Mouse (Mus musculus): ENCODE results near the gene Nampt. TPM values are rescaled to one million over a fixed set of nuclear protein-coding genes. Genes with fewer than 3 reads are reported as not detected.

The Nampt gene
- 10 to 100 TPM; 48.1 to 48.9 TPM for total RNA-seq (2021)
- long read RNA-seq, full-length matches to known transcripts, result 29 of 41 reads
- long read RNA-seq, partial matches to known transcripts, result 4 of 41 reads
- long read RNA-seq, other reads (novel, unspliced or antisense), result 8 of 41 reads

DNA sequence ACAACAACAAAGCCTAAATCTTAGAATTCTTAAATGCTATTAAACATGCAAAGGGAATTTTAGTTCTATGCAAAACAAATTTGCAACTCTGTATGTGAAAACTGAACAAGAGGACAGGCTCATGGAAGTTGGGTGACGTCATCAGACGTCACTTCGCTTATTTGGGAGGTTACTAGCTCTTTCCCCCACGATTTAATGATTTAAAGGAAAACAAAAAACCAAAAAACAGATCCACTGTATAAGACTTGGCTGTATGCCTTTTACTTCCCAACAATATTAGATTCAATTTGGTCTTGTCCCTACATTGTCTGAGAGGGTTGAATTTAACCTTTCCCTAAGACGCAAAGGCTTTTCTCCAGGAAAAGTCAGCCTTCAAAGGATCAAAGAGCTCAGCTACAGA, at the start of gene Nampt:
Nampt (plus strand) TSS at position 130 of the 400 bp plus-strand sequence.
- DNase-seq (ENCODE audit: low spot score in 2 of 2), result no peak

DNA sequence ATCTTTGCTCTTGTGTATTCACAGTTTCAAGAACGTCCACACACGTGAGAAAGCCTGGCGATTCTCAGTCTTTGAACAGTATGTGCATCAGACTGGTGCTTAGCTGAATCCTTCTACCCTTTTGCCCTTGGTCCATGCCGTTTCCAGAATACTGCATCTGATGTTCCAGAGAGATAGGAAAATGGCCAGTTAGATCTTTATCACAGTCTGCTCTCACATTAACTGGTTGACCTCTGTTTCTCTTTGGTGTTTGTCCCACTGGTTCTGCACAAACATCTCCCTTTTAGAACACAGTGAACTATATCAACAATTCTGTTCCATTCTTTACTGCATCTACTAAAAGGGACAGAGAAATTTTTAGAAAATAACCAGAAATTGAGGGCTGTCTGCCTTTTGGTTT, 48.6 kb upstream of the Nampt start:
- DNase-seq (ENCODE audit: low spot score in 2 of 2), result no peak

DNA sequence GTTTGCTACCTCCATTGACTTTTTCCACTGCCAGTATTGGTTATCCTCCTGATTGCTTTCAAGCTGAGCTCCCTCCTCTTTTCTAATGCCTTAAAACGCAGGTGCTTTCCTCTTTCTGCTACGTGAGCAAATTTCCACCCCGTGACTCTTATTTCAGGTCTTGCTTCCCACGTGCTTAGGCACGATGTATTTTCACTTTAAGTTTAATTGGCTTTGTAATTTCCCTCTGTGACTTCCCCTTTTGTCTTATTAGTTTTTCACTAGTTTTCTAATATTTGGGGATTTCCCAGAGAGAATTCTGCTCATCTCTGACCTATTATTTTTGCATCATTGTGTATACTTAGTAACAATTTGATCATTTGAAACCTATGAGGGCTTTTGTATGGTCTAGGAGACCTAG, 44.8 kb upstream of the Nampt start:
- DNase-seq (ENCODE audit: low spot score in 2 of 2), result no peak

DNA sequence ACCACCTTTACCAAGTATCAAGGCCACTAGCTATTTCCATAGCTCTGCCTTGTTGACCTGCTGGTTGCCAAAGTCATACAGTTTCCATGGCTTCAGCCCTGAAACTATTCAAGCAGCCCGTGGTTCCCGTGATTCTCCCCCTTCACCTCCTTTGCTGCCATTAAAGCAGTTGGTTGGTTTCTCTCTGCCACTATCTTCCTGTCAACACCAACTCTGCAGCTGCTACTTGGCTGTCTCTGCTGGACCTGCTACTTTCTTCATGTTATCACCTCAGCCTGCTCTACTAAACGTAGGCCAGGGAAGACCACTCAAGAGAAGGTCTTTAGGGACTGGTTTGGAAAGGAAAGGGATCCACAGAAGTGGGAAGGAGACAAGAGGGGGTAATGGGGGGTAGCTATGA, 30.3 kb upstream of the Nampt start:
- no peak for DNase-seq (ENCODE audit: low spot score in 2 of 2)

DNA sequence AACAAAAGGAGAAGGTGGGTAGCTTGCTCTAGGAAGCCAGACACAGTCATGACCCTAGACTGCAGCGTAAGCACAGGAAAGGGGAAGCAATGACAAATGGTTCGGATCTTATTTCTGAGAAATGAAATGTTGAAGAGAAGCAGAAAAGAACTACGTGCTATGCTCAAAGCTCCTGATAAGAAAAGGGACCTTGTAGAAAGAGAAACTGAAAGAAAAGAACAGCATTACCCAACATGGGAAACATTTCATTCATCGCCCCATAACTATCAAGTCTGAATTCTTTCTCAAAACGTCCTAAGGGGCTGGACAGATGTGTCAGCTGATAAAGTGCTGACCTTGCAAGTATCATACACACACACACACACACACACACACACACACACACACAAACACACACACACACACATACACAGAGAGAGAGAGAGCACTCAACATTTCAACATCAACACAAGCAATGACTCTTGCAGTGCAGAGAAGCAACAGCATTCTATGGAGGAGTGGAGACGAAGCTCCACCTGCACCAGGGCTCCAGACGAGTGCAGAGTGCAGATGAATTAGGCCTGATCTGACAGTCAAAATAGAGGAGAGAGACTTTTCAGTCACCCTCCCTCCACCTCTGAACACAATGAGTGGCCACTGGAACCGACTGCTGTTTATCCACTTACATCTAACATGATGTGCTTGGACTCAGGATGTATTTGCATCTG, 23.4 kb upstream of the Nampt start:
- no peak for DNase-seq (ENCODE audit: low spot score in 2 of 2)

DNA sequence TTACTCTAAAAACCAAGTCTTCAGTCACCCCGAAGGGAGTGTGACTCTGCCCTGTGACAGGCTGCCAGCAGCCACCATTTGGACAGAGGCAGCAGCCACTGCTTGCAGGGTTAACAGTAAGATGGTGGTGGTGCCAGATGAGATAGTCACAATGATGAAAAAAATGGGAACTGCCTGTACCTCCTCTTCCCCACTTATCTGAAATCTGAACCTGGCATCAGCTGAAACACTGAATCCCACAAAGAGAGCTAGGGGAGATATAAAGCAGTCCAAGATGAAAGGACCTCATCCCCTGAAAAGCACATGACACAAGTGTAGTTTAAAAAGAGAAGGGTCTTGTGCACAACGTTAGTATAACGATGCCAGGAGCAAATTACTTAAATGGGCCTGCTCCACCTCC, 21.9 kb upstream of the Nampt start:
- DNase-seq (ENCODE audit: low spot score in 2 of 2), result no peak

DNA sequence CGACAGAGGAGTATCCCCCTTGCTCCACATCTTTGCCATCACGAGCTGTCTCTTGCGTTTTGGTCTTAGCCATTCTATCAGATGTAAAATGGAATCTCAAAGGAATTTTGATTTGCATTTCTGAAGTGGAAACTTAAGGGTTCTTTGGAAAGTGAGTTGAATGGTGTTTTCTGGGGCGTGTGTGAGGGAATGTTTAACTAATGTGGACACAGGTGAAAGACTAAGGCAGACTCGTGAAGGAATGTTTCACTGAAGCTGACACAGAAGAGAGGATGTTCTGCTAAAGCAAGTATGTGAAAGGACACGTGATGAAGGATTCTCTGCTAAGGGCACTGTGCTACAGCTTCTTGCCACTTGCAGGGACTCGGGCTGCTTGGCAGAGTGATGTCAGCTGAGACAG, 18.3 kb upstream of the Nampt start:
- DNase-seq (ENCODE audit: low spot score in 2 of 2), result no peak

DNA sequence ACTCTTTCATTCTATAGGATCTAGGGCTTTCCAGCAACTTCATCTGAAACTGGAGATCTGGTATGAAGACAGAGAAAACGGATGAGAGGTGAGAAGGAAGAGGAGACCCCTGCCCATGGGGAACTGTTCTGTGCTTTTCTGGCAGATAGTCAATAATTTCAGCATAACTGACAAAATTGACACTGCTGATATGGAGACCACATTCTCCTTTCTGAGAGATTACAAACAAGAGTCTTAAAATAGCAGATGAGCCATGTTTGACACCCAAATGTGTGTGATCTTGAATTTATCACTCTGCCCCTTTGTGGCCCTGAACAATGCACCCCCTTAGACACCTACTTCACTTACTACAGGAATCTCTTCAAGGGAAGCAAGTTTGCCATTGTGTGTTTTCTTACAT, 13.8 kb upstream of the Nampt start:
- DNase-seq (ENCODE audit: low spot score in 2 of 2), result no peak

DNA sequence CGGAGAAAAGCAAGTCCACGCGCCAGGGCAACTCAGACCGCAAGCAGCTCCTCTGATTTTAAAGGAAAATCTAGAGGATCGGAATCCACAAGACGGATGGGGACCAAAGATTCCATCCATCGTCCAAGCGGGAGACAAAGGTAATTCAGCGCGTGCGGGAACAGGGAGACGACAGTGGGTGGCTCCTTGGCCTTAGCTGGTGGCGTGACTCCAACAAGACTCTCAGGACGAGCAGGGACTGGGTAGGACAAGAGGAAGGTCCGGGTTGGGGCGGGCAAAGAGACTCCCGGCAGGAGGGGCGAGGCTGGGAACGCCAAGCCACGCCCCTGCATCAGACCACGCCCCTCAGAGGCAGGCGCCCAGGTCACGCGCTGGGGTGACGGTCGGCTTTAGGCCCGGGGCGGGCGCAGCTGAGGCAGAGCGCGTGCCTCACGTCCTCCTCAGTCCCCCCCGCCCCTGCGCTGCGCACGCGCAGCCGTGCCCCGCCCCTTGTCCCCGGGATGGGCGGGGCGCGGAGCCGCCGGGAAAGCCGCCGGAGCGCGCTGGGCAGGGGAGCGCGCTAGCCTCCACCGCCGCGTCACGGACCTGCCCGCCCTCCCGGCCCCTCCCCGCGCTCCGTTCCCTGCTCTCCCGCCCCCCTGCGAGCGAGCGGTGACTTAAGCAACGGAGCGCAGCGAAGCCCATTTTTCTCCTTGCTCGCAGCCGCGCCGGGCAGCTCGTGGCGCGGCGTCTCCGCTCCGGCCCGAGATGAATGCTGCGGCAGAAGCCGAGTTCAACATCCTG, 669 bp downstream of the Nampt start:
- DNase-seq (ENCODE audit: low spot score in 2 of 2), result peak; percentile 97 to 98

DNA sequence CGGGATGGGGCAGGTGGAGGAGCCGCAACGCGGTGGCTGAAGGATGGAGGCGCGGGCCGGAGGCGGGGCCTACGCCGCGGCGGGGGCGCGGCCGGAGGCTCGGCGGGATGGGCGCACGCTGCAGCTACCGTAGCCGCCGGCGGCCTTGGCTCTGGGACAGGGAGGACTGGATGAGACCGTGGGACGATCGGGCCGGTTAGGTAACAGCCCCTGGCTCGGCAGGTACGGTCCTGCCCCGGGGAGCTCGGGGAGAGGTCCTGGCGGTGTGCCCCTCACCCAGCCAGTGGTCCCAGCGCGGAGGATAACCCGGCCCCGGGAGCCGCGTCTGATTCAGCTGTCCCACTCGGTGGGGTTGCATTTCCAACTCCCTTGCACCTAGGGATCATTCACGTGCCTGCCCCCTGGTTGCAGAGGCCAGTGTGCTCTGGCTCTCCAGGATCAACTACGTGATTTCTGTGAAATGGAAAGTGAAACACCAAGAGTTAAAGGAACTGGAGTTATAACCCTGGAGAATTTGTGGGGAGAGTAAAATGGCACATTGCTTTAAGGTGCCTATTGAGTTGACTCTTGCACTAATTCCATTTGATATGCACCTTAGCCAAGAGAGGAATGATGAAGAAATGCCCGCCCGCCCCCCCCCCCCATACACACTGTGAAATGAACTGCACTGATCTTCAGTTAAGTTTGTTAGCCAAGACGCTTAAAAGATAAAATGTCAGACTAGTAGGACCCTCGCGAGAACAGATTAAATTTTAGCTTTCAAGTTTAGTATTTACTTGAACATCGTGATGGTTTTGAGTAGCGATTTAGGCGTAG, 1.6 kb downstream of the Nampt start:
- peak; percentile 63 to 73 for DNase-seq (ENCODE audit: low spot score in 2 of 2)

DNA sequence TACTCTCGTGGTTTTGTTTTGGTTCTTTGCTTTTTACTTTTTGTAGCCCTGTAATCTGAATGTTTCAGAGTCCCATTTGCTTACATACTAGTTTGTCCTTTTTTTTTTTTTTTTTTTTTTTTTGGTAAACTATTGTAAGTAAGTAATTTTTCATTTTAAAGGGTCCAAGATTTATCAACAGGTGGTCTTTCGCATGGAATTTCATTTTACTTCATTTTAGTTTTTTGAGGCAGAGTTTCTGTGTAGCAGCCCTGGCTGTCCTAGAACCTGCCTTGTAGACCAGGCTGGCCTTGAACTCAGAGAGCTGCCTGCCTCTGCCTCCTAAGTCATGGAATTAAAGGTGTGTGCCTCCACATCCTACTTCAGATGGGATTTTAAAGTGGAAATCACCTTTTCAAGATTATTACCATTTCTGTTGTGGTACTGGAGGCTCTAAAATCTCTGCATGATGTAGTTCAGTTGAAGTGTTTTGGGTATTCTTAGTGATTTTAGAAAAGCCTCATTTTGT, 2.2 kb downstream of the Nampt start:
- no peak for DNase-seq (ENCODE audit: low spot score in 2 of 2)

DNA sequence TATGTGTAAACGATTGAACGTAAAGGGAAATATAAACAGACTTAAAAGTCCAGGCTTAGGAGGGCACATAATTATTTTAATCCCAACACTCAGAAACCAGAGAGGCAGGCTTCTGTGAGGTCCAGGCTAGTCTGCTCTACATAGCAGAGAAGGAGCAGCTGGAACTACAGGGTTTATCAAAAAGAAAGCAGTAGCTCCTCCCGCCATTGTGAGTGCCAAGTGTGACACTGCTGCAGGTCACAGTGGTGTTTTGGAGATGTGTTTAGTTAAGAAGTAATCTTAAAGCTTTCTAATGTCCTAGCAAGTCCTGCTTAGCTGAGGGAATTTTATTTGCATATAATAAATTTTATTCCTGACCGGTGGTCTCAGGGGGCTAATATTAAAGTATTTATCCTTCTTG, 2.7 kb downstream of the Nampt start:
- no peak for DNase-seq (ENCODE audit: low spot score in 2 of 2)

DNA sequence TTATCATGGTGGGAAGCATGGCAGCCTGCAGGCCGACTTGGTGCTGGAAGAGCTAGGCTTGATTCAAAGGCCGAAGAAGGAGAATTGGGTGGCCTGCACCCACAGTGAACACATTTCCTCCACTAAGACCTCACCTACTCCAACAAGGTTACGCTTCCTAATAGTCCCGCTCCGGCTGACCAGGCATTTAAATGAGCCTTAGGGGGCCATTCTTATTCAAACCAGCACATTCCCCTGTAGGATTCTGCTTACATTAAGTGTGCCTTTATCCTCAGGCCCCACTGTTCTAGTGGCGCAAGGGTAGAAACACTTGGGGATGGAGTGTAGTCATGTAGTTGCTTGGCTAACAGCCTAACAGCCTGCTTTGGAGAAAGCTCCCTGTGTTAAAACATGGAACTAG, 5.2 kb downstream of the Nampt start:
- no peak for DNase-seq (ENCODE audit: low spot score in 2 of 2)

DNA sequence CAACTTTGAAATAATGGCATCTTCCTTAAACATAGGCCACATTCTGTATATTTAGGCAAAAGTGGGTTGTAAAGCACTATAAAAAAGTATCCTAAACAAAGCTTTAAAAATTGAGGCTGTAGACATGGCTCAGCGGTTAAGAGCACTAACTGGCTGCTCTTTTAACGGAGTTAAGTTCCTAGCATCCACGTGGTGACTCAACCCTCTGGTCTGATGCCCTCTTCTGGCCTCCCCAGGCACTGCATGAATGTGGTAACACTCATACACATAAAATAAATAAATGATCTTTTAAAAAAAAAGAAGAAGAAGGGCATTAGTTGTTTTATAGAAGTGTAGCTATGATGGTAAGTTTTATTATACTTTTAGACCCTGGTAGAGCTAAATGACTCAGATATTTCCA, 7.6 kb downstream of the Nampt start:
- peak; percentile 60 to 66 for DNase-seq (ENCODE audit: low spot score in 2 of 2)

DNA sequence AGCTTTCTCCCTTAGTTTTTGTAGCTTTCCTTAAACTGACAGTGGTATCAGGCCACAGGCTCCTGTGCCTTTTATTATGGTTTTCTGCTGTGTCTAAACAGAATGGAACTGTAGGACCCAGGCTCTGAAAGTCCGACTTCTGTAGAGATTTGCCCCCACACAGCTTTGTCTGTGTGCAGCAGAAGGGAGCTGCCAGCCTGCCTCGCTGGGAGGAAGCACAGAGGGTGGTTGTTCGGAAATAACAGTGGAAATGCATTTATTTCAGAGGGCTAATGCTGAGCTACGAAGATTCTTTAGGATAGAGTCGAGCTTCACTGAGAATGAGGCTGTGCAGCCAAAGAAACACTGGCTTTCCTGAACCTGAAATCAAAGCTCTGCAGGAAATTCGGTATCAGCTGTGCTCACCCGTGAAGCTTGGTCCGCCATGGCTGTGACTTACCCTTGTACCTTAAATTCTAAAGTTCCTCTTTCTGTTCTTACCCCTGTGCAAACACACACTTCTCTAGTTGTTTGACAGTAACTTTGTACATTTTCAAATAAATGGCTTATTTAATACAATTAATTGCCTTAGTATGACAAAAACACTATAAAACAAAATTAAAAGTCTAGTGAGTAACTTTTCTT, 8.9 kb downstream of the Nampt start:
- DNase-seq (ENCODE audit: low spot score in 2 of 2), result no peak

DNA sequence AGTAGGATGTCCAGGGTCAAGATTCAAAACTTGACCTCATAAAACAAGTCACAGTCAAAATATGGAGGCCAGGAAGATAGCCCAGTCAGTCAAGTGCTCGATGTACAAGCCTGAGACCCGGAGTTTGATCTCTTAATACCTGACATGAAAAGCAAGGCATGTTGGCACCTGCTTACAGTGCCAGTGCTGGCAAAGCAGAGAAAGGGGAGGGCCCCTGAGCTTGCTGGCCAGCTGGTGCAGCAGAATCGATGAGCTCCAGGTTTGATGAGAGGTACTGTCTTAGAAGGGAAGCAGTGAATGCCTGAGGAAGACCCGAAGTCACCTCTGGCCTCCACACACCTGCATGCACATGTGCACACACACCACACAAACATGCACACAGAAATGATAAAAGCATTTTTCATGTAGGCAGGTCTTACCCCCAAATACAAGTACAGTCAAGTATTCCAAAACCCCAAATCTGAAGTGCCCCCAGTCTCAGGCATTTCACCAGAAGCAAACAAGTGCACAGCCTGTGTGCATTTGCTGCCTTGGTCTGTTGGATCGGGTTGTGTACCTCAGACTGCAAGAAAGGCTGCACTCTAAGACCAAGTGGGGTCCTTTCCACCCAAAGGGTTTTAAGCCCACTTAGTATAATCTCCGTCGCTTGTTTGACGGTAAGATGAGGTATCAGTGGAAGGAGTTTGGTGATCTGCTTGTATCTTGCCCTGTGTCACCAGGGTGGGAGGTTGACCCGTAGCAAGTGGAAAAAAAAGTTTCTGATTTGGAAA, 10.2 kb downstream of the Nampt start:
- no peak for DNase-seq (ENCODE audit: low spot score in 2 of 2)

DNA sequence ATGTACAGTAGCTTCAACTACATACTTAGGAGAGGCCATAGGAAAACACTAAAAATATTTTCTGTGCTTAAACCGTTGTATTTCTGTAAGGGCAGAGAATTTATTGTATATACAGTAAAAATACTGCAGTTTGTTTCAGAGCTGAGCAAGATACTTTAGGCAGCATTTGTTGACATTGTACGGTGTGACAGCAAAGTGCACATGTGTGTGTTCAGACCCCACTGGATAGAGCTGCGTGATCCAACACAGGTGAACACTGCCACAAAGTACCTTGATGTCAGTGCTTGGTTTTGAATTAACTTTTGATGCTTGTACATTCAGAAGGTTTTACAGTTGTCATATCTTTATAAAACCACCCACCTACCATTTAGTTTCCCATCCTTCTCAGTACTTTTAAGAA, 12.7 kb downstream of the Nampt start:
- DNase-seq (ENCODE audit: low spot score in 2 of 2), result no peak

DNA sequence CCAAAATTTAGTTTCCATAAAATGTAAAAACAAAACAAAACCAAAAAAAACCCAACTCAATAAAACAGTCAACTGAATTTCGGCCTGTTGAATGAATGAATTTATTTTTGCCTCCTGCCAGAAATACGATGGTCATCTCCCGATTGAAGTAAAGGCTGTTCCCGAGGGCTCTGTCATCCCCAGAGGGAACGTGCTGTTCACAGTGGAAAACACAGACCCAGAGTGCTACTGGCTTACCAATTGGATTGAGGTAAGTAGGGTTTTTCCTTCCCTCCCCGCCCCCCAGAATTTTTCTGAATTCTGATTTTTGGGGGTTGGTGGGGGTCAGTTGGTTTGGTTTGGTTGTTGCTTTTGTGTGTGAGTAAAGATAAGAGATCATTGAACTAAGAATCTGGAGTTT, 15.4 kb downstream of the Nampt start:
- DNase-seq (ENCODE audit: low spot score in 2 of 2), result no peak

DNA sequence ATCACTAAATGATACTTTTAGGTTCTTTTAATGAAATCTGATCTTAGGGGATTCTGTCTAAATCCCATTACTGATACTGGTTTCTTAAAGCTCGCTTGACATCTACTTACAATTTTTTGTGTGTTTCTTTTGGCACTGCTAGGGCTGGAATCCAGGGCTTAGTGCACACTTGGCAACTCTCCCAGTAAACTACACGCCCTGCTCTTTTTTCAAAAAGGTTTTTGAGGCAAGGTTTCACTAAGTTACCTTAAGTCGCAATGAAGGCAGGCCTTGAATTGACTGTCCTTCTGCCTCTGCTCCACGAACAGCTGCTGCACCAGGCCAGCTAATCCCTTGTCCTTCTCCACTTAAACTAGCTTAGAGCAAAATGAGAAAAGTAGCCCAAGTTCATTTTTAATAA, 15.9 kb downstream of the Nampt start:
- no peak for DNase-seq (ENCODE audit: low spot score in 2 of 2)

DNA sequence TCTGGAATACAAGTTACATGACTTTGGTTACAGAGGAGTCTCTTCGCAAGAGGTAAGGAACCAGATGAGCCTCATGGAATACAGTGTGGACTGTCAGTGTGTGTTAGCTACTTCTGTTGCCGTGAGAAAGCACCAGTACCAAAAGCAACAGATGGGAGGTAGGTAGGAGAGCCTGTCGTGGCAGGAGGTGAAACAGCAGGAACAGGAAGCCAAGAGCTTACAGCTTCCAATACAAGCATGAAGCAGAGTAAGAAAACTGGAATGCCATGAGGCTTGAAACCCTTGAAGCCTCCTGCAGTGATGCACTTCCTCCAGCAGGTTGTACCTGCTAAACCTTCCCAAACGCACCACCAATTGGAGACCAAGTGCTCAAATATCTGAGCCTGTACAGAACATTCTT, 19.1 kb downstream of the Nampt start:
- DNase-seq (ENCODE audit: low spot score in 2 of 2), result no peak

All from layer of hippocampus, postnatal 10 days (tissue).